Mouse (Mus musculus) forebrain, embryonic 10.5 days (tissue): ENCODE measurements around the gene Cldn19. TPM values are rescaled to one million over a fixed set of nuclear protein-coding genes. Genes with fewer than 3 reads are reported as not detected.
A peak's percentile ranks its signal among the peaks of the same experiment; 100 is the strongest.
"Not testable (repeated sequence)": the region's sequence is repeated elsewhere in the genome, so short reads cannot be mapped to it uniquely, and the experiment has no call there.

Experiments used
- DNase-seq: peaks from one replicate; pipeline ENCODE4 v3.0.0-alpha.2; 2017; ENCODE audit warnings: low spot score; ENCODE audit errors: extremely low spot score
- H3K27ac ChIP-seq: fragments of 300-500 bp; sonication (generic); 2 replicates; pipeline ENCODE4 v1.5.1; 2016; ENCODE audit warnings: mild to moderate bottlenecking
- H3K27me3 ChIP-seq: fragments of 300-500 bp; sonication (generic); 2 replicates; pipeline ENCODE4 v1.6.1; 2016; ENCODE audit warnings: mild to moderate bottlenecking; ENCODE audit not compliant: poor library complexity, severe bottlenecking
- H3K36me3 ChIP-seq: fragments of 300-500 bp; sonication (generic); replicated peaks from 2 replicates; pipeline ENCODE4 v1.6.1; 2016; ENCODE audit warnings: mild to moderate bottlenecking, moderate library complexity
- H3K4me1 ChIP-seq: fragments of 300-500 bp; sonication (generic); 2 replicates; pipeline ENCODE4 v1.6.1; 2016
- H3K4me3 ChIP-seq: fragments of 300-500 bp; sonication (generic); 2 replicates; pipeline ENCODE4 v1.5.1; 2016; ENCODE audit warnings: mild to moderate bottlenecking, moderate library complexity
- H3K9me3 ChIP-seq: fragments of 300-500 bp; sonication (generic); 2 replicates; pipeline ENCODE4 v1.6.1; 2016; ENCODE audit warnings: mild to moderate bottlenecking, moderate library complexity
- WGBS: fragments of 180-500 bp; shearing (Covaris S2); methylation state at CpG from one replicate; pipeline ENCODE4 v1.1.7; 2016; 5-methylcytosine and 5-hydroxymethylcytosine counted together
- polyA plus RNA-seq: library from polyadenylated mRNA; unstranded; fragments of >200 nt; fragmentation: Nextera tagmentation; extraction: Ambion mirVana; gene quantifications from 2 replicates; pipeline ENCODE4 v1.2.1, GENCODE M21; 2016

The Cldn19 gene
- polyA plus RNA-seq, 1 experiment from 2014 or later, result 0.16 TPM

- no peak for DNase-seq
- Histone ChIP-seq H3K9me3 (no peaks in the 10 kb centered on the region), H3K4me3 (no peak overlapping the region), H3K4me1 (peaks cover 33% of the 10 kb centered on the region), H3K36me3 (no peaks in the 10 kb centered on the region), H3K27me3 (no peaks in the 10 kb centered on the region), H3K27ac (no peak overlapping the region)
- WGBS, result 85% methylated on average over 15 of the region's 15 CpGs
These were observed 4.4 kb downstream of the Cldn19 start for GRCm38 (mm10) chr4:119259344-119260254.

- Histone ChIP-seq H3K27me3 (no peaks in the 10 kb centered on the region), H3K27ac (no peak overlapping the region; the same call in 1 of the 2 replicates), H3K9me3 (no peaks in the 10 kb centered on the region), H3K36me3 (no peaks in the 10 kb centered on the region), H3K4me1 (peaks cover 19% of the 10 kb centered on the region), H3K4me3 (no peak overlapping the region)
- no peak for DNase-seq
- WGBS, result 61% methylated on average over 7 of the region's 7 CpGs
These were observed 6.0 kb downstream of the Cldn19 start for GRCm38 (mm10) chr4:119261087-119261713.

GRCm38 (mm10) chr4:119262483-119262882, 7.3 kb downstream of the Cldn19 start:
- WGBS, result 91% methylated on average over 5 of the region's 5 CpGs
- H3K4me1 ChIP-seq, result peaks cover 10% of the 10 kb centered on the region
- H3K27me3 ChIP-seq, result no peaks in the 10 kb centered on the region
- H3K9me3 ChIP-seq, result no peaks in the 10 kb centered on the region
- no peak overlapping the region for H3K27ac ChIP-seq
- no peak overlapping the region for H3K4me3 ChIP-seq
- no peak for DNase-seq
- H3K36me3 ChIP-seq, result no peaks in the 10 kb centered on the region

DNA sequence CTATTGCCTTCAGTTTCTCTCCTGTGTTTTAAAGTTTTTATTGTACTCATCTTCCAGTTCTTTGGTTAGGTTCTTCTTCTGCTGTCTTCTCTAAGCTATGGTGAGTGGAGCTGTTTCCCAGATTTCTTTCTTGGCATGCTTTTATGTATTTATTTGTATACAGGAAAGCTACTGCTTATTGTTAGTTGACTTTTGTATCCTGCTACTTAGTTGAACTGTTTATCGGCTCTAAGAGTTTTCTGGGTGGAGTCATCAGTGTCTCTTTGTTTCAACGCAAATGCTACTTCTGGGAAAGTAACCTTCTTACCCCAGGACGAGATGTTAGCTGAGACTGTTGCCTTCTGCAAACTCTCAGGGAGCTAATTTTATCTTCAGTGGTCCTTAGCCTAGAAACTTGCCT, 8.2 kb downstream of the Cldn19 start:
- Histone ChIP-seq H3K9me3 (no peaks in the 10 kb centered on the region), H3K27me3 (no peaks in the 10 kb centered on the region), H3K27ac (no peak overlapping the region), H3K4me1 (peaks cover 7% of the 10 kb centered on the region), H3K4me3 (no peak overlapping the region), H3K36me3 (0 out of 2 replicates have a peak, but pooled peaks cover 6% of the 10 kb centered on the region)
- WGBS, result 82% methylated on average over 3 of the region's 3 CpGs
- DNase-seq, result no peak

- Histone ChIP-seq H3K27me3 (no peaks in the 10 kb centered on the region), H3K4me1 (no peaks in the 10 kb centered on the region), H3K36me3 (peaks cover 33% of the 10 kb centered on the region), H3K9me3 (no peaks in the 10 kb centered on the region), H3K27ac (no peak overlapping the region), H3K4me3 (no peak overlapping the region)
- 81% methylated on average over 13 of the region's 13 CpGs for WGBS
- no peak for DNase-seq
These were observed 11.4 kb downstream of the Cldn19 start for GRCm38 (mm10) chr4:119266606-119267005.

DNA sequence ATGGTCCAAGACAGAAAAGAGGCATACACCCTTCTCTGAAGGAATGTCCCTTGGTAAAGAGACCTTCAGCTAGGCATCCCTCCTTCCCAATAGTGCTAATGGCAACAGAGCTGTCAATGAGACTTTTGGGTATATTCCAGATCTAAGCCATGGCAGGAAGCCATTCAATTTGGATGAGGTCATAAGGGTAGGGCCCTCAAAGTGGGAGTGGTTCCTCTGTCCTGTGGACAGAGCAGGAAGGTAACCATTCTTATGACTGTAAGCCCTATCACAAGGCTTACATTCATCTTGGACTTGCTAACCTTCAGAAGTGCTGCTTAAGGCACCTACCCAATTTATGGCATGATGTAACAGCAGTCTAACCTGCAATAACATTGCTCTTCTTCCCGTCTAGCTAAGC, 19.4 kb downstream of the Cldn19 start:
- H3K9me3 ChIP-seq, result no peaks in the 10 kb centered on the region
- H3K4me1 ChIP-seq, result no peaks in the 10 kb centered on the region
- H3K36me3 ChIP-seq, result peaks cover 99% of the 10 kb centered on the region
- H3K4me3 ChIP-seq, result no peak overlapping the region
- no peak overlapping the region for H3K27ac ChIP-seq
- no peak for DNase-seq
- WGBS, result 89% methylated on average over 1 of the region's 1 CpGs
- H3K27me3 ChIP-seq, result no peaks in the 10 kb centered on the region

- Histone ChIP-seq H3K27ac (no peak overlapping the region), H3K36me3 (peaks cover 99% of the 10 kb centered on the region), H3K4me1 (no peaks in the 10 kb centered on the region), H3K4me3 (no peak overlapping the region), H3K9me3 (no peaks in the 10 kb centered on the region), H3K27me3 (no peaks in the 10 kb centered on the region)
- 83% methylated on average over 2 of the region's 2 CpGs for WGBS
- DNase-seq, result no peak
These were observed 20.0 kb downstream of the Cldn19 start for GRCm38 (mm10) chr4:119275226-119275625.

DNA sequence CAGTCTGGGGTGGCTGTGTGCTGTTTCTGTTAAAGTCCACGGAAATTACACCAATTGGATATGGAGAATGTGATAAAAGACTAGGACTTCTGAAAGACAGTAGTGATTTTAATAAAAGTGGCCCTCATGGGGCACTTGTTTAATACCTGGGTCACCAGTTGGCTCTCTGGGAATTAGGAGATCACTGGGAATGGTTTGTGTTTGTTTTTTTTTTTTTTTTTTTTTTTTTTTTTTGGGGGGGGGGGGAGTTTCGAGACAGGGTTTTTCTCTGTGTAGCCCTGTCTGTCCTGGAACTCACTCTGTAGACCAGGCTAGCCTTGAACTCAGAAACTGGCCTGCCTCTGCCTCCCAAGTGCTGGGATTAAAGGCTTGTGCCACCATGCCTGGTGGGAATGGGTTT, 20.5 kb downstream of the Cldn19 start:
- WGBS, result 76% methylated on average over 2 of the region's 2 CpGs
- H3K27ac ChIP-seq, result no peak overlapping the region
- no peaks in the 10 kb centered on the region for H3K27me3 ChIP-seq
- no peaks in the 10 kb centered on the region for H3K9me3 ChIP-seq
- DNase-seq, result no peak
- H3K36me3 ChIP-seq, result peaks cover 99% of the 10 kb centered on the region
- no peak overlapping the region for H3K4me3 ChIP-seq
- H3K4me1 ChIP-seq, result no peaks in the 10 kb centered on the region

DNA sequence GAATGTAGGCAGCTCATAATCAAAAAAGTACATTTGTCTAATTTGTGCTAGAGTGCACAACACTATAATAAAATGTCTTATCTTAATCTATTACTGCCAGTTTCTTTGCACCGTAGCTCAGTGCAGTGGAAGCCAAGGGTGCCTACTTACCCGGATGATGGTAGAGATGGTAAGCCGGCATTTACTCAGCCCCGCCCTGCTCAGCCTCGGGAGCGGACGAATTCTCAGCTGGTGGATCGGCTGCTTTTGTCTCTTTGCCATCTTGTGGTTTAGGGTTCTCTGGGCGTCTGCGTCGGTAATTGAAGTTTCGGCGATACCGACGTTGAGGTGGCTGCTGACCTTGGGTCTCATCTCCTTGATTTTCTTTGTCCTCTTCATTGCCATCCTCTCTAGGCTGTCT, 23.6 kb downstream of the Cldn19 start:
- H3K36me3 ChIP-seq, result peaks cover 99% of the 10 kb centered on the region
- 93% methylated on average over 15 of the region's 15 CpGs for WGBS
- not testable (repeated sequence) for H3K4me1 ChIP-seq, H3K4me3 ChIP-seq, H3K9me3 ChIP-seq, H3K27me3 ChIP-seq, H3K27ac ChIP-seq, DNase-seq

GRCm38 (mm10) chr4:119284861-119285260, 29.6 kb downstream of the Cldn19 start:
- no peak overlapping the region for H3K4me3 ChIP-seq
- peaks cover 97% of the 10 kb centered on the region for H3K36me3 ChIP-seq
- peaks cover 7% of the 10 kb centered on the region; the same call in 1 of the 2 replicates for H3K4me1 ChIP-seq
- no peaks in the 10 kb centered on the region for H3K27me3 ChIP-seq
- WGBS, result 91% methylated on average over 1 of the region's 1 CpGs
- no peaks in the 10 kb centered on the region for H3K9me3 ChIP-seq
- H3K27ac ChIP-seq, result no peak overlapping the region
- no peak for DNase-seq

DNA sequence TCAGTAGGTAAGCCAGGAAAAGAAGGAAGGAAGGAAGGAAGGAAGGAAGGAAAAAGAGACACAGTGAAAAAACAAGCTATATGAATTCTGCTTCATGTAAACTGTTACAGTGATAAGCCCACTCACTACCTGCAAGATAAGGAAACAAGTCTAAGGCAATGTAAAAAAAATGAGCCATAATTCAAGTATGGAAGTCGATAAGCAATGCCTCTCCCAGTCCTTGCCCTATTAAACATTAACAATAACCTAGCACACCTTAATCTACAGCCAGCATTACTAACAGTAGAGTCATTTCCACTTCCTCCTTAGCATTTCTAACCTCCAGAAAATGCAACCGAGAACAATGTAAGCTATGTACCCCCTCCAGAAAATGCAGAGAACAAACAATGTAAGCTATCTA, 30.1 kb downstream of the Cldn19 start:
- 97% methylated on average over 2 of the region's 2 CpGs for WGBS
- DNase-seq, result no peak
- no peak overlapping the region for H3K27ac ChIP-seq
- H3K9me3 ChIP-seq, result no peaks in the 10 kb centered on the region
- H3K4me1 ChIP-seq, result peaks cover 9% of the 10 kb centered on the region; the same call in 1 of the 2 replicates
- H3K4me3 ChIP-seq, result no peak overlapping the region
- H3K36me3 ChIP-seq, result peaks cover 97% of the 10 kb centered on the region
- no peaks in the 10 kb centered on the region for H3K27me3 ChIP-seq

- Histone ChIP-seq H3K27ac (no peak overlapping the region), H3K4me1 (peaks cover 41% of the 10 kb centered on the region), H3K36me3 (peaks cover 58% of the 10 kb centered on the region), H3K4me3 (peak overlapping the region; percentile 98), H3K9me3 (peaks cover 5% of the 10 kb centered on the region; the same call in 1 of the 2 replicates), H3K27me3 (no peaks in the 10 kb centered on the region)
- no peak for DNase-seq
- 91% methylated on average over 1 of the region's 1 CpGs for WGBS
These were observed 36.7 kb downstream of the Cldn19 start for GRCm38 (mm10) chr4:119291921-119292320.
